Mouse (Mus musculus) macrophage (primary cell): ENCODE results near the gene Tssk6. TPM values are rescaled to one million over a fixed set of nuclear protein-coding genes. Genes with fewer than 3 reads are reported as not detected.
"Not testable (repeated sequence)": the region's sequence is repeated elsewhere in the genome, so short reads cannot be mapped to it uniquely, and the experiment has no call there.

Source experiments
- H3K27ac ChIP-seq: fragments of 350-480 bp; formaldehyde crosslinking; 2 replicates; pipeline ENCODE4 v1.9.0; 2021
- H3K36me3 ChIP-seq: fragments of 350-480 bp; formaldehyde crosslinking; 2 replicates; pipeline ENCODE4 v1.9.0; 2021; ENCODE audit errors: inconsistent target
- H3K4me3 ChIP-seq: fragments of 350-480 bp; formaldehyde crosslinking; 2 replicates; pipeline ENCODE4 v1.9.0; 2021; ENCODE audit errors: inconsistent target
- H3K79me2 ChIP-seq: fragments of 350-480 bp; formaldehyde crosslinking; 2 replicates; pipeline ENCODE4 v1.9.0; 2021; ENCODE audit errors: inconsistent target
- WGBS: methylation state at CpG from one replicate; pipeline ENCODE4 v1.1.7; 2026; ENCODE audit warnings: inconsistent platforms; ENCODE audit not compliant: missing documents; 5-methylcytosine and 5-hydroxymethylcytosine counted together
- polyA plus RNA-seq: library from polyadenylated mRNA; stranded (reverse); fragments of 250-400 nt; gene quantifications from 3 replicates; pipeline ENCODE4 v1.2.4, GENCODE M21; 2018; ENCODE audit warnings: inconsistent platforms

Gene Tssk6
- polyA plus RNA-seq, 1 experiment from 2014 or later = 0.22 TPM

DNA sequence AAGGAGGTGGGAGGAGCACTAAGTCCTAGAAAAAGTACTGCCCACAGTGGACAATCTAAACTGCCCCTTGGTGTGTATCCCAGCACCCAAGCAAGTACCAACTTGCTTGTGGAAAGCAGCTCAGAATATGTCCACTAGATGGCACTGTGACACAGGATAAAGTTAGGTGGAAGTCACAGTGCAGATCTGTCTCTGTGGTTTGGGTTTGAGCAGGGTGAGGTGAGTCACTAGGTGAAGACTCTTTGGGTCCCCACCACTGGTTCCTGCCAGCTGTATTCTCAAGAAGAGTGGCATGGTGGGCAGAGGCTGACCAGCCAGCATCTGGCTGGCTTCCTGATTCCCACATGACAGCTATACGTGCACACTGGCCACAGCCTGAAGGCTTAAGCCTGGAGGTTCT is 17.0 kb downstream of the Tssk6 start:
- Histone ChIP-seq H3K79me2 (peaks cover 69% of the 10 kb centered on the region), H3K4me3 (no peak overlapping the region), H3K27ac (peak overlapping the region; percentile 88), H3K36me3 (peaks cover 42% of the 10 kb centered on the region)
- 0% methylated on average over 1 of the region's 1 CpGs for WGBS

GRCm38 (mm10) chr8:69919876-69920662 is 18.1 kb downstream of the Tssk6 start:
- Histone ChIP-seq H3K27ac (peak overlapping the region; percentile 88), H3K36me3 (peaks cover 31% of the 10 kb centered on the region), H3K4me3 (peak overlapping the region; percentile 5; the same call in 1 of the 2 replicates), H3K79me2 (peaks cover 79% of the 10 kb centered on the region)
- 35% methylated on average over 11 of the region's 11 CpGs for WGBS

- Histone ChIP-seq H3K27ac (peak overlapping the region; percentile 88), H3K4me3 (no peak overlapping the region), H3K79me2 (peaks cover 90% of the 10 kb centered on the region), H3K36me3 (peaks cover 20% of the 10 kb centered on the region)
- 96% methylated on average over 2 of the region's 2 CpGs for WGBS
These were observed 19.2 kb downstream of the Tssk6 start for GRCm38 (mm10) chr8:69921141-69921540.

GRCm38 (mm10) chr8:69923986-69924385 is 22.0 kb downstream of the Tssk6 start:
- WGBS = 100% methylated on average over 1 of the region's 1 CpGs
- Histone ChIP-seq H3K79me2 (peaks cover 99% of the 10 kb centered on the region), H3K27ac (no peak overlapping the region), H3K36me3 (no peaks in the 10 kb centered on the region), H3K4me3 (no peak overlapping the region)

DNA sequence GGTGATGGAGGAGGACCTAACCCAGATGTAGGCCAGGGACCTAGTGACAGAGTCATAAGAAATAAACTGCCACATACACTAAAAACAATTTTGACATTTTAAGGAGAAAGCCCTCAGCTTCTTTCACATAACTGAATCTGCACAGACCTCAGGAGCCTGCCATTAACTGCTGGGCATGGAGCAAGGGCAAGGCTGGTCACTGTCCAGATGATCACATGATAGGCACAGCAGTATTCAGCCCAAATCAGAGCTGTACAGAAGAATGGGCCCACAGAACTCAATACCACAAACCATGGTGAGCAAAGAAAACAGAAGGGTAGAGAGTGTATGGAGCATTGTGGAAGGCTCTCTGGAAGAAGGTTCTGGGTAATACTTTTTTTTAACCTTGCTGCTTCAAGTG is 24.9 kb downstream of the Tssk6 start:
- Histone ChIP-seq H3K4me3 (no peak overlapping the region), H3K36me3 (no peaks in the 10 kb centered on the region), H3K27ac (no peak overlapping the region), H3K79me2 (peaks cover 100% of the 10 kb centered on the region)

DNA sequence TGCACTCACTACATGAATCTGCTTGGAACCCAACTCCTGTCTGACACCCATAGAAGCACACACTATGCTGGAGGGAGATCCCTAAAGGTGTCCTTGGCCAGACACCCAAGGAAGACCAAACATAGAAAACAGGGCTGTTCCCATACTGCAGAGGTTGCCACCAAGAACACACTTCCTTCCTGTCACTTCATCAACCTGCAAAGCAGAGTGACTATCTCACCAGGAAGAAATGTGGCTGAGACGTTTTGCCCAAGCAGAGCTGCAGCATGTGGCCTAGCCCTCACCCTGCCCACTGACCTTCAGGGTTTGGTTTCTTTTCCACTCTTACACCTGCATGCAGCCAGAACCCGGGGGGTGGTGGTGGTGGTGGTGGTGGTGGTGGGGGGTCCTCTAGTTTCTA is 31.8 kb downstream of the Tssk6 start:
- H3K36me3 ChIP-seq = peaks cover 15% of the 10 kb centered on the region; the same call in 1 of the 2 replicates
- peaks cover 98% of the 10 kb centered on the region for H3K79me2 ChIP-seq
- 32% methylated on average over 2 of the region's 2 CpGs for WGBS
- H3K4me3 ChIP-seq = no peak overlapping the region
- H3K27ac ChIP-seq = no peak overlapping the region

GRCm38 (mm10) chr8:69934582-69934981 is 32.6 kb downstream of the Tssk6 start:
- WGBS = 85% methylated on average over 5 of the region's 5 CpGs
- H3K4me3 ChIP-seq = no peak overlapping the region
- peaks cover 98% of the 10 kb centered on the region for H3K79me2 ChIP-seq
- peaks cover 15% of the 10 kb centered on the region; the same call in 1 of the 2 replicates for H3K36me3 ChIP-seq
- no peak overlapping the region for H3K27ac ChIP-seq

DNA sequence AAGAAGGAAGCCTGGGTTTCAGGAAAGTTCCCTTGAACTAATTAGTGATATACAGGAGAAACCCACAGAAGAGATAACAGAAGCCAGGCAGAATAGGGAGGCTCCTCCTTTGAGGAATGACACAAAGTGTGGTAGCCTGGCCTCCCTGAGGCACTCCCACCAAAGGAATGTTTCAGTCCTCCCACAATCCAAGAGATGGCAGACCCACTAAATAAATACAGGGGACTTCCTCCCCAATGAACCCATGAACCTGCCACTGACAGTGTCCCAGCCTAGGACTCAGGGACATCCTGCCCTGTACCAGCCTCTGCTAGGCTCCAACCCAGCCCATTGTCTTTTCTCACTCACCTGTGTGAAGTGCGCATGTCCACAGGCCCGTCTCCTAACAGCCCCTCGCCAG is 33.4 kb downstream of the Tssk6 start:
- H3K4me3 ChIP-seq = no peak overlapping the region
- peak overlapping the region; percentile 81; the same call in 1 of the 2 replicates for H3K27ac ChIP-seq
- peaks cover 98% of the 10 kb centered on the region for H3K79me2 ChIP-seq
- 93% methylated on average over 3 of the region's 3 CpGs for WGBS
- peaks cover 15% of the 10 kb centered on the region; the same call in 1 of the 2 replicates for H3K36me3 ChIP-seq

DNA sequence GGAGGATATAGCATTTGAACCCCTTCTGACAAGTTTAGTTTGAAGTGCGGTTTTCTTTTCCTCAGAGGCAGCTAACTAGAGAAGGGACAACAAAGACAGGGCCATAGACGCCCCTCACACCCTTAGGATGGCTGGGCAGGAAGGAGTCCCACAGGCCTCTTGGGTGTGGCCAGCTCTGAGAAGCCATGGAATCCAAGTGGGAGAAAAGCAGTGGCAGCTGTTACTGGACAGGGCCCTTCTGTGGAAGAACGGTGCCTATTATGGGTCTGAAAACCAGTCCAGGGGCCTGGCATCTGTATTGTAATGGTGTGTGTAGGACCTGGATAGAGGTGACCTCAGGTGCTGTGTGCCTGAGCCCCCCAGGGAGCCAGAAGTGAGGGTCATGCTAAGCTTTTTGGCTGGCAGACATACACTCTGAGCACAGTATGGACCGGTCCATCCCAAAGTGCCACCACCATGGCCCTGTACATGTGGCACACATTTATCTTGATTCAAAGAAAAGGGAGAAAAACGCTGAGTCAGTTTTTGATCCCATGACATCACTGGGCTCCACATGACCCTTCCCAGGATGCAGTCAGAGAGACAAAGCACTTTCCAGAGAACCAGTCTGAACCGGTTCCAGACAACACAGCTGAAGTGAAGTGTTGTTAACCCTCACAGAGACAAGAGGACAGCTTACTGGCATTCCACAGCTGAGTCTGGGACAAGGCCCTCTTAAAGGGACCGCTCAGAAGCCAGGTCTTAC is 34.2 kb downstream of the Tssk6 start:
- Histone ChIP-seq H3K27ac (peak overlapping the region; percentile 81), H3K36me3 (peaks cover 15% of the 10 kb centered on the region; the same call in 1 of the 2 replicates)

DNA sequence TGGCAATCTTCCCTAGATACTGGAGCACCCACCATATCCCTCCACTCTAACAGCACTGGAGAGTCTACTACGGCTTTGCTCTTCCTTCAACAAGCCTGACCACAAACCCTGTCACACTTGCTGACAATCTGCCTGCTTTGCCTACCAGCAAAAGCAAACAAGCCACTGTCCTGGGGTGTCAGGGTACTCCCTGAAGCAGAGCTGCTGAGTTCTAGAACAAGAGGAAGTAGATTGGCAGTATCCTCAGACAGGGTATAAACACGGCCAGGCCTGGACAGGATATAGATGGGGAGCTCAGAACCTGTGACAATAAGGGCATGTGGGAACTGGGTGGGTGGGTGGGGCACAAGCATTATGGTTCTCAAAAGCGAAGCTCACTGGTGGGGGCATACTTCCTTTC is 35.5 kb downstream of the Tssk6 start:
- 28% methylated on average over 3 of the region's 3 CpGs for WGBS
- H3K27ac ChIP-seq = peak overlapping the region; percentile 81
- H3K36me3 ChIP-seq = peaks cover 15% of the 10 kb centered on the region; the same call in 1 of the 2 replicates
- H3K79me2 ChIP-seq = peaks cover 98% of the 10 kb centered on the region
- H3K4me3 ChIP-seq = no peak overlapping the region

More for the DNA sequence above, 34.2 kb downstream of the Tssk6 start:
- H3K79me2 ChIP-seq = peaks cover 98% of the 10 kb centered on the region
- WGBS = 90% methylated on average over 7 of the region's 7 CpGs
- H3K4me3 ChIP-seq = no peak overlapping the region

DNA sequence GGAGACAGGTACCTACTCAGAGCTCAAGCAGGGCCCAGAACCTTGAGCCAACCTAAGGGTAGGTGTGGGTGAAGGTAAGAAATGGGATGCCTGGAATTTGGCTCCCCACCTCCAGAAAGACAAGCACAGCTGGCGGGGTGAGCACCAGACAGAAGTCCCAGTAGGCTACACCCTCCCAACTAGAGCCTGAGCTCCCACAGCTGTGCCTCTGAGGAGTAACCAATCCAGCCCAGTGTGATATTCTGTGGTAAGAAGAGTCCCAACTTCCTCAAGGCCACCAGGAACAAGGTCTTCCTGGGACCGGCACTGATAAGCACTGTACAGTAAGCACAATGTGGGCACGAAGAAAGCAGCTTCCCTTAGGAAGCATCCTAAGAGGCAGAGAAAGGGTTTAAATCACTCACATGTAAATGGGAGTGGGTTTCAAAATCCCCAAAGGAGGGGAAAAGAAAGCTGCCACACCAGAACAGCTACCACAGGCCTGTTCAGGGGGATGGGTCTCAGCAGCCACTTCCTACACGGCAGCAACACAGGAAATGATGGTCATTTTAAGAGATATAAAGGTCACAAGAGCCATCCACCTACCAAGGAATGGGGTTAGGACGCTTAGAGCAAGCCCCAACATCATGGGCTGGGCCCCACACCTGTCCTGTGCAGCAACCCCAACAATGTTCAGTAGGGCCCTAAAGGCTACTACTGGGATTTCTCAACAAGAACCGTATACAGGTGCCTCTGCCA is 36.4 kb downstream of the Tssk6 start:
- H3K36me3 ChIP-seq = peaks cover 10% of the 10 kb centered on the region; the same call in 1 of the 2 replicates
- WGBS = 52% methylated on average over 6 of the region's 6 CpGs
- H3K27ac ChIP-seq = peak overlapping the region; percentile 81
- H3K79me2 ChIP-seq = peaks cover 98% of the 10 kb centered on the region
- H3K4me3 ChIP-seq = no peak overlapping the region

GRCm38 (mm10) chr8:69939633-69940032 is 37.6 kb downstream of the Tssk6 start:
- Histone ChIP-seq H3K36me3 (peaks cover 5% of the 10 kb centered on the region; the same call in 1 of the 2 replicates), H3K27ac (no peak overlapping the region), H3K4me3 (no peak overlapping the region), H3K79me2 (peaks cover 98% of the 10 kb centered on the region)
- 95% methylated on average over 3 of the region's 3 CpGs for WGBS

GRCm38 (mm10) chr8:69940386-69940785 is 38.4 kb downstream of the Tssk6 start:
- H3K27ac ChIP-seq = no peak overlapping the region
- 63% methylated on average over 2 of the region's 2 CpGs for WGBS
- H3K36me3 ChIP-seq = peaks cover 2% of the 10 kb centered on the region; the same call in 1 of the 2 replicates
- H3K79me2 ChIP-seq = peaks cover 98% of the 10 kb centered on the region
- no peak overlapping the region for H3K4me3 ChIP-seq

DNA sequence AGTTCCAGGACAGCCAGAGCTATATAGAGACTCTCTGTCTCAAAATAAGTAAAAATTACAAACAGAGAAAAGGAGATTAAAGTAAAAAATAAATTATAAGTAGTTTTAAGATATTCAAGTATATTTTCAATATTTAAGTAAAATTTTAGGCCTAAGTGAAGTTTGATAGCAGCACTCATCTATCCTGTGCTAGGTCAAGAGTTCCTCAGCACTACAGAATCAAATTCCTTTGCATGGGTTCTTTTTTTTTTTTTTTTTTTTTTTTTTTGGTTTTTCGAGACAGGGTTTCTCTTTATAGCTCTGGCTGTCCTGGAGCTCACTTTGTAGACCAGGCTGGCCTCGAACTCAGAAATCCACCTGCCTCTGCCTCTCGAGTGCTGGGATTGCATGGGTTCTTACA is 40.5 kb downstream of the Tssk6 start:
- H3K4me3 ChIP-seq, H3K36me3 ChIP-seq, H3K27ac ChIP-seq: not testable (repeated sequence)
- H3K79me2 ChIP-seq = peaks cover 99% of the 10 kb centered on the region
- WGBS = 100% methylated on average over 2 of the region's 3 CpGs
